Mouse (Mus musculus) neutrophil, adult 5-6 weeks (primary cell): ENCODE results near the gene Tmem266. TPM values are rescaled to one million over a fixed set of nuclear protein-coding genes. Genes with fewer than 3 reads are reported as not detected.

Experiments
- ATAC-seq: fragments of 151-379, 151-347 bp; 2 replicates; pipeline ENCODE4 v1.8.0; 2017; ENCODE audit warnings: mild to moderate bottlenecking, moderate TSS enrichment; ENCODE audit not compliant: insufficient number of reproducible peaks, poor library complexity, low FRiP score, severe bottlenecking; ENCODE audit errors: extremely low read depth
- total RNA-seq: library from RNA; stranded (forward); fragments of 200-1000 nt; gene quantifications from 2 replicates; pipeline ENCODE4 v1.2.3, GENCODE M21; 2017

Gene Tmem266
- total RNA-seq, 1 experiment from 2014 or later, result 0.12 TPM

GRCm38 (mm10) chr9:55387862-55388505, 61.3 kb downstream of the Tmem266 start:
- ATAC-seq, result peak; percentile 78

- peak; percentile 42; the same call in 1 of the 2 replicates for ATAC-seq
Measured at GRCm38 (mm10) chr9:55391909-55392658, 65.4 kb downstream of the Tmem266 start.

- ATAC-seq, result peak; percentile 59
Measured at GRCm38 (mm10) chr9:55395650-55396049, 68.9 kb downstream of the Tmem266 start.

- ATAC-seq, result no peak
Measured at GRCm38 (mm10) chr9:55398985-55399554, 72.4 kb downstream of the Tmem266 start.

GRCm38 (mm10) chr9:55402276-55402675, 75.6 kb downstream of the Tmem266 start:
- no peak for ATAC-seq

- no peak for ATAC-seq
Measured at GRCm38 (mm10) chr9:55404256-55404655, 77.5 kb downstream of the Tmem266 start.

GRCm38 (mm10) chr9:55404976-55405702, 78.4 kb downstream of the Tmem266 start:
- ATAC-seq, result no peak

- ATAC-seq, result no peak
Measured at GRCm38 (mm10) chr9:55406773-55407172, 80.1 kb downstream of the Tmem266 start.

GRCm38 (mm10) chr9:55408851-55409250, 82.1 kb downstream of the Tmem266 start:
- ATAC-seq, result no peak

GRCm38 (mm10) chr9:55409833-55410232, 83.1 kb downstream of the Tmem266 start:
- ATAC-seq, result no peak

GRCm38 (mm10) chr9:55410430-55410829, 83.7 kb downstream of the Tmem266 start:
- ATAC-seq, result no peak

GRCm38 (mm10) chr9:55411154-55411553, 84.4 kb downstream of the Tmem266 start:
- ATAC-seq, result no peak

- no peak for ATAC-seq
Measured at GRCm38 (mm10) chr9:55421786-55422185, 95.1 kb downstream of the Tmem266 start.

- ATAC-seq, result no peak
Measured at GRCm38 (mm10) chr9:55423451-55424424, 97.0 kb downstream of the Tmem266 start.

GRCm38 (mm10) chr9:55425271-55425810, 98.6 kb downstream of the Tmem266 start:
- no peak for ATAC-seq

- peak; percentile 48; the same call in 1 of the 2 replicates for ATAC-seq
Measured at GRCm38 (mm10) chr9:55429242-55429975, 102.7 kb downstream of the Tmem266 start.

GRCm38 (mm10) chr9:55430133-55430532, 103.4 kb downstream of the Tmem266 start:
- ATAC-seq, result no peak
